Mouse (Mus musculus) cerebellum, adult 8-10 months (tissue): ENCODE measurements around the gene Ncoa6.

Source experiments
- DNase-seq: peaks from one replicate; pipeline ENCODE4 v3.0.0; 2022

Gene Ncoa6

DNA sequence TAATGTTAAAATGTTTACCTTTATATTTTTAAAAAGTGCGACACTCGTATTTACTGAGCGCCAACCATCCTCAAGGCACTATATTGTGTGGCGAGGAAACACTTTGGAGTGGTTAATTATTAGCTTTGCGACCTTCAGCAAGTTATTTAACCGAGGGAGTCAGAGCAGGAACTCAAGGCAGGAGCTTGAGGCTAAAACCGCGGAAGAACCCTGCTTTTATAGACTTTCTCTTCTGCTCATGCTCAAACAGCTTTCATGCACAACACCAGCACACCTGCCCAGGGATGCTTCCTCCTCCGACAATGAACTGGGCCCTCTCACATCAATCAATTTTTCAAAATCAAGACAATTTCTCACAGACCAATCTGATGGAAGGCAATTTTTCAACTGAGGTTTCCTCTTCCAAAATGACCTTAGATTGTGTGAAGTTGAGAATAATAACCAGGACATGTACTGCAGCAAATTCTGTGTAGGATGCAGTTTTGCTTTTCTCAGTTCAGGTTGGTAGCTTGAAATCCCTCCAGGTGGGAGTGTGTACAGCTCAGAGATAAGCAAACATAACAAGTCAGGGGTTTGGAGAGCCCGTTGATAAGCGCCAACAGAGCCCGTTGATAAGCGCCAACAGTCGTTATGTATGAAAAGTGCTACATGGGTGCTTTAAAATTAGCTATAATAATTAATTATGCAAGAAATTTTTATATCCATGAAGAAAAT lies 115.9 kb downstream of the Ncoa6 start:
- no peak for DNase-seq

DNA sequence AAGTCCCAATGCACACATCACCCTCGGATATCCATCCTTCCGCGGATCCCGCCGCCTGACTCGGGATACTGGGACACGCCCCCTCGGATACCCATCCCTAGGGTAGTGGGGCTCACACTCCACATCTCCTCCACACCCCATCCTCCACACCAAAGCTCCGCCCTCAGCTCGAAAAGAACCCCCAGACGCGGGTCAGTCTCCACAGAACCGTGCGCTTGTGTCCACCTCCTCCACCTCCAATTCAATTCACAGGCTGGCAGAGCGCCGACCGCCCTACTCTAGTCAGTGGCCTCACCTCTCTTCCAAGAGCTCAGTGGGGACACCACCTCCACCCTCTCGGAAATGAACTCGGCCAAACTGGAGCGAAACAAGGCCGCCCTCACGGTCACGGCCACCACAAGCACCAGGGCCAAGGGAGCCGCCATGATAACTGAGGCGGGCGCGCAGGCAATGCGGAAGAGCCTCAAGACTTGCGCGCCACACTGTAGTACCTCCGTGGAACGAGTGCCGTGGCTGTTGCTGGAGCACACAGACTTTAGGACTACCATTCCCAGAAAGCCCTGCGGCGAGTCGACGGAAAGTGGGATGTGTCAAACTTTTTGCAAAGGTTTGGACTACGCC lies 116.6 kb downstream of the Ncoa6 start, which contains the start of gene Pigu:
TSS of gene Pigu (minus strand) at position 460 of the 621 bp plus-strand sequence.
- DNase-seq, result peak; percentile 91

- DNase-seq, result no peak
Observed at GRCm38 (mm10) chr2:155354402-155354801, 119.3 kb downstream of the Ncoa6 start.

GRCm38 (mm10) chr2:155346670-155347069 lies 127.0 kb downstream of the Ncoa6 start:
- DNase-seq, result no peak
